Mouse (Mus musculus): ENCODE measurements around the gene C3ar1. TPM values are rescaled to one million over a fixed set of nuclear protein-coding genes. Genes with fewer than 3 reads are reported as not detected.
A peak's percentile ranks its signal among the peaks of the same experiment; 100 is the strongest.

C3ar1 gene
- polyA plus RNA-seq, 1 experiment from 2014 or later: 1.7 TPM

GRCm38 (mm10) chr6:122810615-122811279 lies 45.2 kb downstream of the C3ar1 start:
- H3K4me2 ChIP-seq: peak overlapping the region; percentile 80
- no peaks in the 10 kb centered on the region for H3K36me3 ChIP-seq
- peak; percentile 99 for ATAC-seq (ENCODE audit: low FRiP score, low read depth)
- H3K27ac ChIP-seq (replicated peaks): peak overlapping the region; percentile 99
- peak overlapping the region; percentile 78 for H3K9ac ChIP-seq
- under 1% methylated on average over 30 of the region's 30 CpGs for WGBS
- peak overlapping the region; percentile 85 for H3K4me3 ChIP-seq
- H3K4me1 ChIP-seq (replicated peaks): peaks cover 12% of the 10 kb centered on the region
- no peaks in the 10 kb centered on the region for H3K27me3 ChIP-seq
- H3K9me3 ChIP-seq: no peaks in the 10 kb centered on the region

DNA sequence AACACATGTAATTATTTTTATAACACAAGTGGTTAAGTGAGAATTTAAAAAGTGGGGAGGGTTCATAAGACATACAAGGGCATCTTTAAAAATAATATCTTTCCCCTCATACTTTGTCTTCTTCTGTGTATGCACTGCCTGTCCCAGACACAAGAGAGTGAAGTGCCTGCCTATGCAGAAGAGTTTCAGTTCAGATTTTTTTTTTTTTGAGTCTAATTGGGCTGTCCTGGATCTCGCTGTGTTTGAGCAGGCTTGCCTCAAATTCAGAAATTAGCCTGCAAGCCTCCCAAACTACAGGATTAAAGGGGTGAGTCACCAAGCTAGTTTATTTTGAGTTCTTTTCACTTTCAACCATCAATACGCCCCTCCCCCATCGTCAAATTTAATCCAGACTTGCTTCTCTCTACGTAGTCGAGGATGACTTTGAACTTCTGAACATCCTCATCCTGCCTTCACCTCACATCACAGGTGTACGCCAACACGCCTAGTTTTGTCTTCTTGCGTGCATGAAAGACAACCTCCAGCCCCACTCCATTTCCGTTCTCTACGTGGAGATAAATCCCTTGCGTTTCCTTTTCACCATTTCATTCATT lies 45.8 kb downstream of the C3ar1 start:
- Histone ChIP-seq H3K4me2 (peak overlapping the region; percentile 80), H3K4me1 (replicated peaks) (peaks cover 12% of the 10 kb centered on the region), H3K27ac (replicated peaks) (peak overlapping the region; percentile 99), H3K4me3 (peak overlapping the region; percentile 85), H3K27me3 (no peaks in the 10 kb centered on the region), H3K9me3 (no peaks in the 10 kb centered on the region), H3K36me3 (no peaks in the 10 kb centered on the region), H3K9ac (peak overlapping the region; percentile 59)
- no peak; the same call in 1 of the 2 replicates for ATAC-seq (ENCODE audit: low FRiP score, low read depth)
- 1% methylated on average over 11 of the region's 11 CpGs for whole genome bisulfite sequencing

DNA sequence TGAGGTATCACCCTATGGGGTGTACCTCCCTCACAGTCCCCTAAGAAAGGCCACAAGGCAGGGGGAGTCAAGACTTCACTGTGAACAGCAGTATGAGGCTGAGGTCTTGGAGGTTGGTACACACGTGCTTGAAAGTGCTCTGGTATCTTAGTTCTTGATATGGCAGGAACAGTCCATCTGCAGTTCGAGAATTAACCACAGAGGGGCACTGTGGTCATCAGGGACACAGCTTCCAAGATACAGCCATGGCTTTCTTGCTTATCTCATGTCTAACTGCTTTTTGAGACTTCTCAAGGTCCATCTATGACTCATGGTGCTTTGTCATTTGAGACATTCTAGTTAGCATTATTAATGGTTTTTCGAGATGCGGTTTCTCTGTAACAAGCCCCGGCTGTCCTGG lies 51.5 kb downstream of the C3ar1 start:
- Histone ChIP-seq H3K4me3 (no peak overlapping the region), H3K27me3 (peaks cover 12% of the 10 kb centered on the region), H3K9ac (no peak overlapping the region), H3K27ac (replicated peaks) (no peak overlapping the region), H3K9me3 (no peaks in the 10 kb centered on the region), H3K4me1 (replicated peaks) (peaks cover 11% of the 10 kb centered on the region), H3K4me2 (no peak overlapping the region), H3K36me3 (no peaks in the 10 kb centered on the region)
- 26% methylated on average over 5 of the region's 5 CpGs for WGBS
- no peak for ATAC-seq (ENCODE audit: low FRiP score, low read depth)

GRCm38 (mm10) chr6:122801801-122802514 lies 54.0 kb downstream of the C3ar1 start:
- ATAC-seq (ENCODE audit: low FRiP score, low read depth): peak; percentile 81
- Histone ChIP-seq H3K9me3 (no peaks in the 10 kb centered on the region), H3K4me3 (peak overlapping the region; percentile 71), H3K4me2 (peak overlapping the region; percentile 92), H3K9ac (peak overlapping the region; percentile 81), H3K36me3 (no peaks in the 10 kb centered on the region), H3K4me1 (replicated peaks) (peaks cover 11% of the 10 kb centered on the region), H3K27me3 (peaks cover 12% of the 10 kb centered on the region), H3K27ac (replicated peaks) (peak overlapping the region; percentile 84)
- 3% methylated on average over 34 of the region's 34 CpGs for WGBS

GRCm38 (mm10) chr6:122801301-122801800 lies 54.6 kb downstream of the C3ar1 start, which contains the start of gene Slc2a3:
Slc2a3 (minus strand) TSS chr6:122801640.
- Histone ChIP-seq H3K4me3 (peak within 1 kb of the TSS; percentile 71), H3K9ac (peak within 1 kb of the TSS; percentile 81), H3K4me1 (replicated peaks) (peaks cover 11% of the 10 kb centered on the region), H3K27ac (replicated peaks) (peak within 1 kb of the TSS; percentile 84), H3K36me3 (no peaks in the 10 kb centered on the region), H3K9me3 (no peaks in the 10 kb centered on the region), H3K27me3 (peaks cover 12% of the 10 kb centered on the region), H3K4me2 (peak within 1 kb of the TSS; percentile 92)
- ATAC-seq (ENCODE audit: low FRiP score, low read depth): peak; percentile 77
- under 1% methylated on average over 42 of the region's 46 CpGs for WGBS

DNA sequence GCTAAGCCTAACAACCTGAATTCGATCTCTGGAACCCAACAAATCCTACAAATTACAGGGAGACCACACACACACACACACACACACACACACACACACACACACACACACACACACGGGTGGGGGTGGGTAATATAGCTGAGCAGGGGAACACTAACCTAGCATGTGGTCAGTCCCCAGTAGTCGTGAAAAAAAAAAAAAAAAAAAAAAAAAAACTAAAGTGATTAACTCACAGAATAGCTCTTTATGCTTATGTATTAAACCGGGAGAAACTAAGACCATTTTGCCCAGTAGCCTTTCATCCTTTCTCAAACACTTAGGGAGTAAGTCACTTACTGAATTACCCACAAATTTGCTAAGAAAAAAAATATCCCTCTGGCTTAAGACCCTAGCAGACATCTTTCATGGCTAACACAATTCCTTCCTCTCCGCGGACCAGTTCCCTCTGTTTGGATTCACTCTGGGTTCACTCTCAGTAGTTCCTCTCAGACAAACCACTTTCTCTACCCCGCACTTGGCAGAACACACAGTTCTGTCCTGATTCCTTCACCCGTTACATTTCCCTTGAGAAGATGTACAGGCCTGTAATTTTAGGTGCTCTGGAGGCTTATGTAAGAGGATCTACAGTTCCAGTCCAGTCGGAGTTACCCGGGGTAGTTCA lies 55.2 kb downstream of the C3ar1 start:
- Histone ChIP-seq H3K9me3 (no peaks in the 10 kb centered on the region), H3K9ac (peak overlapping the region; percentile 81), H3K4me3 (peak overlapping the region; percentile 71), H3K27me3 (peaks cover 12% of the 10 kb centered on the region), H3K4me1 (replicated peaks) (peaks cover 11% of the 10 kb centered on the region), H3K36me3 (no peaks in the 10 kb centered on the region), H3K27ac (replicated peaks) (peak overlapping the region; percentile 84), H3K4me2 (peak overlapping the region; percentile 92)
- no peak; the same call in 1 of the 2 replicates for ATAC-seq (ENCODE audit: low FRiP score, low read depth)
- WGBS: 43% methylated on average over 10 of the region's 10 CpGs

Small RNA genes within 50 kb of the gene (microRNA-seq; reads per million reads assigned to microRNA genes)
- 1.1 reads per million for gene Mir7231

Other genes with a start within 250 kb of the C3ar1 start
- 0.06 TPM in 1 of 2 replicates, not detected in the other for gene Gdf3, start 246.1 kb downstream of the C3ar1 start, polyA plus RNA-seq (2015; fragmentation: Nextera tagmentation; extraction: Ambion mirVana)
- not detected in 2 replicates for gene Dppa3, start 229.8 kb downstream of the C3ar1 start, polyA plus RNA-seq (2015; fragmentation: Nextera tagmentation; extraction: Ambion mirVana)
- 0.09 and 0.25 TPM in 2 replicates for gene Nanog, start 148.7 kb downstream of the C3ar1 start, polyA plus RNA-seq (2015; fragmentation: Nextera tagmentation; extraction: Ambion mirVana)
- 43.4 and 44.5 TPM in 2 replicates for gene Slc2a3, start 54.5 kb downstream of the C3ar1 start, polyA plus RNA-seq (2015; fragmentation: Nextera tagmentation; extraction: Ambion mirVana)
- gene Foxj2, start 36.2 kb downstream of the C3ar1 start, polyA plus RNA-seq (2015; fragmentation: Nextera tagmentation; extraction: Ambion mirVana): 8.2 and 9.0 TPM in 2 replicates
- 146 and 152 TPM in 2 replicates for gene Necap1, start 18.3 kb upstream of the C3ar1 start, polyA plus RNA-seq (2015; fragmentation: Nextera tagmentation; extraction: Ambion mirVana)
- 1.9 and 2.0 TPM in 2 replicates for gene Clec4a1, start 65.7 kb upstream of the C3ar1 start, polyA plus RNA-seq (2015; fragmentation: Nextera tagmentation; extraction: Ambion mirVana)
- 1.3 and 2.8 TPM in 2 replicates for gene Clec4a3, start 96.4 kb upstream of the C3ar1 start, polyA plus RNA-seq (2015; fragmentation: Nextera tagmentation; extraction: Ambion mirVana)
- not detected in 2 replicates for gene Clec4a4, start 134.2 kb upstream of the C3ar1 start, polyA plus RNA-seq (2015; fragmentation: Nextera tagmentation; extraction: Ambion mirVana)
- gene Clec4b1, start 193.8 kb upstream of the C3ar1 start, polyA plus RNA-seq (2015; fragmentation: Nextera tagmentation; extraction: Ambion mirVana): not detected in 2 replicates